Mouse (Mus musculus) NIH3T3 (cell line): ENCODE results near the gene Tmem151a.

Source experiments
- DNase-seq: peaks from one replicate; pipeline ENCODE4 v3.0.0-alpha.2; 2012; ENCODE audit warnings: low read depth

Tmem151a gene

DNA sequence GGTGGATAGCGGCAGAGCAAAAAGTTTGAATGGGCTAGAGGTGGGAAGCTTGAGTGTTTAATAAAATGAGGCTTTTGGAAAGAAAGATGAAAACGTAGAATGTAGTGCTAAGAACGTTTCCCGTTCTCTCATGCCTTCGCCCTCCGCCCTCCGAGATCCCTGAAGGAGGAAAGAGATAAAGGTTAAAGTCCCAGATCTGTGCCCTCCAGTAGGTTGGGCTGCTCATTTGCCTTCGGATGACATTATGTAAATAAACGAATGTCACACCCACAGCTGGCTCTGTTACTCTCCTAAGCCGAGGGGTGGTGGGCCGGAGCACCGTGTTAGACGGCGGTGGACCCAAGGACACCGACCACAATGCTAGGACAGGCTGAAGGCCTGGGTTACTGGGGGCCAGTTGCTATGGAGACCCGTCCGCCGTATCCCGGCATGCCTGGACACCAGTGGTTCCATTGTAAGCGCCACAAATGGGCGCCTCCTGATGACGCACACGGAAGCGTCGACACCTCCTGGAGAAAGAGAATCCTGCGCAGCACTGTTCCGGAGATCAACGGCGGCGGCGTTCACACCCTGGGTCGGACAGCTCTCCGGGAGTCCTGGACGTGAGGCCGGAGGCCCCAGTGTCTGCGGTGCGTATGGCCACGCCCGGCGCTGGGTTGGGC is 44.3 kb downstream of the Tmem151a start, which contains the start of gene Brms1:
Gene Brms1 (plus strand): TSS at position 493 of the 662 bp plus-strand sequence.
- DNase-seq, result peak; percentile 99

DNA sequence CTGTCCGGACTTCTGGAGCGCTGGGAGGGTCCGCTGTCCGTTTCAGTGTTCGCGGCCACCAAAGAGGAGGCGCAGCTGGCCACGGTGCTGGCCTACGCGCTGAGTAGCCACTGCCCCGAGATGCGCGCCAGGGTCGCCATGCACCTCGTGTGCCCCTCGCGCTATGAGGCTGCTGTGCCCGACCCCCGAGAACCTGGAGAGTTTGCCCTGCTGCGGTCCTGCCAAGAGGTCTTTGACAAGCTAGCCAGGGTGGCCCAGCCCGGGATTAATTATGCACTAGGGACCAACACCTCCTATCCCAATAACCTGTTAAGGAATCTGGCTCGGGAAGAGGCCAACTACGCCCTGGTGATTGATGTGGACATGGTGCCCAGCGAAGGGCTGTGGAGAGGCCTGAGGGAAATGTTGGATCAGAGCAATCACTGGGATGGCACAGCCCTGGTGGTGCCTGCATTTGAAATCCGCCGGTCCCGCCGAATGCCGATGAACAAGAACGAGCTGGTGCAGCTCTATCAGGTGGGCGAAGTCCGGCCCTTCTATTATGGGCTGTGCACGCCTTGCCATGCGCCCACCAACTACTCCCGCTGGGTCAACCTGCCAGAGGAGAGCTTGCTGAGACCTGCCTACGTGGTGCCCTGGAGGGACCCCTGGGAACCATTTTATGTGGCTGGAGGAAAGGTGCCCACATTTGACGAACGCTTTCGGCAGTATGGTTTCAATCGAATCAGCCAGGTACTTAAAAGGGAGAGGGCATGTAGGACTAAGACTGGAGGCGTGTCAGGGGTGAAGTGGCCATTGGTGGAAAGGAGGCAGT is 45.8 kb downstream of the Tmem151a start:
- DNase-seq, result no peak

DNA sequence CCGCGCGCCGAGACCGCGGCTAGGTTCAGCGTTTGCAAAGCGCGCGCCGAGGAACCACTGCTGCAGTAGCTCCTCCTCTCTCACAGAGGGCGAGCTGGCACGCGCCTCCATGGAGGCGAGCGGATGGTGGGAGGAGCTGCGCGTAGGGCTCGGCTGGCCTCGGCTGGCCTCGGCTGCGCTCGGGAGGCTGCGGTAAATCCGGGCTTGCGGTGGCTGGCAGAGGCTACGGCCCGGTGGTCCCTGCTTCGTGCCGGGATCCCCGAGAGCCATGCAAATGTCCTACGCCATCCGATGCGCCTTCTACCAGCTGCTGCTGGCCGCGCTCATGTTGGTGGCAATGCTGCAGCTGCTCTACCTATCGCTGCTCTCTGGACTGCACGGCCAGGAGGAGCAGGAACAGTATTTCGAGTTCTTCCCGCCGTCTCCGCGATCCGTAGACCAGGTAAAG is 46.6 kb downstream of the Tmem151a start, which contains the start of the genes B4gat1 and AC124502.3:
Gene B4gat1 (plus strand): TSS at position 118 of the 448 bp plus-strand sequence.
Gene AC124502.3 (plus strand): TSS at position 183 of the 448 bp plus-strand sequence.
- peak; percentile 98 for DNase-seq

DNA sequence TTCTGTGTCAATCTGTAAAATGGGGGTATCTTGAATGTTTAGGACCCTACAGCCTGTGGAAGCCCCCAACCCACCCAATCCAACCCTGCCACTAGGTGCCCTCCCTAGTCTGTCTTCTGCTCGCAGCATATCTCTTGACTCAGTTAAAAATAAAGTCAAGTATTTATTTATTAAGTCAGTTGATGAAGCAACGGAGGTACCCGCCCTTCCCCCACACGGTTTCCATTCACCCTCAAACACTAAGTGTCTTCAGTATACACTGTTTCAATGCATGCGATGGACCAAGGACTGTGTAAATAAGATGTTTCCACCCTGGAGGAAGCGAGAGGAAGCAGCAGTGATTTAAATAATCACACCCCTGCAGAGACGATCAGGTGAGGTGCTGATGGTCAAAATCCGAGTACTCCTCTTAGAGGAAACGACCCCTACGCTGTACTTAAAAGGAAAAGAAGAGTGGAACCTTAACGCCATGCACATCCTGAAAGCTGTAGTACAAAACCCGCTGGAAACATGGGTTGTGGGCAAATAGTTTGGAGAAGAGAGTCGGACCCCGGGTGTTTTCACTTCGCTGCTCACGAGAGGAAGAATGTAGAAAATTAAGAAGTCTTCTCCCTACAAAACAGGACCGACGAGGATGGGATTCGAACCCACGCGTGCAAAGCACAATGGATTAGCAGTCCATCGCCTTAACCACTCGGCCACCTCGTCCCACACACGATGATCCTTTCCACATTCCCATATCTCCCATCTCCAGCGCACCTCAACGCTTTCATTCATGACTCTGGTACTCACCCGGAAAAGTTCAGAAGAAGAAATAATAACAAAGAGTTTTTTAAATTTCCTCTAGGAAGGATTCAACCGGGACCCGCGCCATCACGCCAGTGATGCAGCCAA is 47.4 kb downstream of the Tmem151a start:
- peak; percentile 93 for DNase-seq

DNA sequence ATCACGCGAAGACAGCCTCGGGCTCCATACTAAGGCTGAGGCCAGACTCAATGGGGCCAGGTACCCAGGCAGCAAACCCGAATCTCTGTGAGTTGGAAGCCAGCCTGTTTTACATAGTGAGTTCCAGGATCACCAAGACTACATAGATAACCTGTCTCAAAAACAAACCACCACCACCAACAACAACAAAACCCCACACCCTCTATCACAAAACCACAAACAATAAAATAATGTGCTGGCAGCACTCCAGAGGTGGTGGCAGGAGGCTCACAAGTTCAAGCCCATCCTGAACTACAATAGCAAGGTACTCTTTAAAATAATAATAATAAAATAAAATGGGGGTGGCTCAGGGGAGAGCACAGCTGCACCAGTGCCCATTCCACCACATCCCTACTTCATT is 48.8 kb downstream of the Tmem151a start:
- no peak for DNase-seq

DNA sequence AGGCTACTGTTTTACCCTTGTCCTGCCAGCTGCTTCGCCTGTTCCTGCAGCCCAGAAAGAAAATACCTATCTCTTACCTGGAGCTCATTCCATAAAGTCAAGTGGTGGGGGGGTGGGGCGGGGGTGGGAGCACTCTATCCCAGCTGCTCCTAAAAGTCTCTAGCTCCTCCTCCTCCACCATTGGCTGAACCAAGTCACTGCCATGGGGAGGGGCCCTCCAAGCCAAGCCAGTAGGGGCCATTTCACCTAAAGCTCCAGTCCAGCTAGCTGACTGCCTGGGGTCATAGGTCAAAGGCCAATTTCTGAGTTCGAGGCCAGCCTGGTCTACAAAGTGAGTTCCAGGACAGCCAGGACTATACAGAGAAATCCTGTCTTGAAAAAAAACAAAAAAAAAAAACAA is 52.6 kb downstream of the Tmem151a start:
- DNase-seq, result no peak

DNA sequence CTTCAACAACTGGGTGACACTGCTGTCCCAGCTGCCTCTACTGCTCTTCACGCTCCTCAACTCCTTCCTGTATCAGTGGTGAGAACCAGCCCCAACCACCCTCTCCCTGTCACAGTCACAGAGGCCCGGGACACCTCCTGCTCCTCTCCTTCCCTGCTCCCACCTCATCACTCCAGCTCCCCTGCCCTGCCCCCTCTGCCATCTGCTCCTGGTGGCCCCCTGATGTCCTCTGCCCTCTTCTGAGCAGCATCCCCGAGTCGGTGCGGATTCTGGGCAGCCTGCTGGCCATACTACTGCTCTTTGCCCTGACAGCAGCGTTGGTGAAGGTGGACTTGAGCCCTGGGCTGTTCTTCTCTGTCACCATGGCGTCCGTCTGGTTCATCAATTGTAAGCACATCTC is 59.2 kb downstream of the Tmem151a start:
- DNase-seq, result no peak

DNA sequence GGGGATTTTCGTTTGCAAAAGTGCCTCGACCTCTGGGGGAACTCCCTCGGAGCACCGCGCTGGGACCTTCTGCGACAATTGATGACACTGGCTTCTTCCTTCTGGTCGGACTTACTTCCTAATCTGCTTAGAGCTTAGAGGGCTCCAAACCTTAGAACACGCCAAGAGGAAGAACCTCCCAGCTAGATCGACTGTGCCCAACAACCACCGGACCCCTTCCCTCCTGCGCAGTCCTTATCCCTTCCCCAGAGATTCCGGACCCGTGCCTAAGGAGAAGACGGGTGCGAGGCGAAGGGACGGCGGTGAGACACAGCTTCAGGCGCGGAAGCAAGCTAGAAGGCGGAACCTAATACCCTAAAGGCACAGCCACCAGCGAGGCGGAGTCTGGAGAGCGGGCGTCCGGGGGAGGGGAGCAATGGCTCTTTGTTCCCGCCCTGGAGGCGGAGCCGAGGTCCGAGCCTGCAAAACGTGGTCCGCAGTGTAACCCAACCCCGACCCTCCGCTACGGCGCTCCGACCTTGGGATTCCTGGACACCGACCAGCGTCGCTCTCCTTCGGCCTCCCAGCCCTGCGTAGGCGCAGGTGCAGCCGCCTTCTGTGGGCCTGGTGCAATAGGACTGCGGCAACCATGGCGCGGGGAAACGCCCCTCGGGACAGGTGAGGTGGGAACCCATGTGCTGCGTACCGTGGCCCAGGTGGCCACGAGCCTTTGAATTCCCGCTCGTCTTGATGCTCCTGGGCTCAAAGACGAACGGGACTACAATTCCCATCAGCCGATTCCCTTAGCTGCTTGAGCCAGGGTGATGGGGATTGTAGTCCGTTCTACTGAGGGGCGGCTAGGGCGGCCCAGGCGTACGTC is 61.5 kb downstream of the Tmem151a start, which contains the start of gene Slc29a2:
Gene Slc29a2 (plus strand): TSS at position 240 of the 859 bp plus-strand sequence.
- peak; percentile 94 for DNase-seq

DNA sequence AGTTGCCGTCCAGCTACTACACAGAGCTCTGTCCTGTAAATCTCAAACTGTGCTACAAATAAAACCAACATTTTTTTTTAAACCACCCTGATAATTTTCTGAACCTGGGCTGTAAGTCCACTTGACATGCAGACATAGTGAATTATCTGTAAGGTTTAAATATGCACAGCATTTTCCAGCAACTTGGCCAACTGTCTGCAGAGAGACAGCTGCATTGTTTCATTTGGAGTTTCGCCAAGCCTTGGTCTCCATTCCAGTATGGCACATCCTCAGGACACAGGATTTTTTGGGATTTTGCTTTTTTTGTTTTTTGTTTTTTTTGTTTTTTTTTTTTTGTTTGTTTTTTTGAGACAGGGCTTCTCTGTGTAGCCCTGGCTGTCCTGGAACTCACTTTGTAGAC is 63.9 kb downstream of the Tmem151a start:
- no peak for DNase-seq
